Mouse (Mus musculus): Measurements from ENCODE around the gene Maats1. TPM values are rescaled to one million over a fixed set of nuclear protein-coding genes. Genes with fewer than 3 reads are reported as not detected.

Maats1 gene
- total RNA-seq, 2 experiments from 2014 or later = not detected

GRCm38 (mm10) chr16:38248331-38248961 lies 93.5 kb downstream of the Maats1 start:
- no peak for ATAC-seq (replicated peaks; ENCODE audit: poor library complexity, severe bottlenecking)

Other genes with a start within 250 kb of the Maats1 start
- gene Nr1i2, start 47.3 kb downstream of the Maats1 start, total RNA-seq (2014; fragmentation: Nextera tagmentation) = 0.26 TPM in 1 of 2 replicates, not detected in the other
- gene Nr1i2, start 47.3 kb downstream of the Maats1 start, total RNA-seq (2017) = not detected in 2 replicates
- gene Cox17, start 4.8 kb upstream of the Maats1 start, total RNA-seq (2014; fragmentation: Nextera tagmentation) = 124 and 168 TPM in 2 replicates
- gene Cox17, start 4.8 kb upstream of the Maats1 start, total RNA-seq (2017) = 185 and 260 TPM in 2 replicates
- not detected in 2 replicates for gene Gm21987, start 4.9 kb upstream of the Maats1 start, total RNA-seq (2014; fragmentation: Nextera tagmentation)
- gene Gm21987, start 4.9 kb upstream of the Maats1 start, total RNA-seq (2017) = not detected in 2 replicates
- gene Popdc2, start 20.1 kb upstream of the Maats1 start, total RNA-seq (2014; fragmentation: Nextera tagmentation) = not detected in 2 replicates
- gene Popdc2, start 20.1 kb upstream of the Maats1 start, total RNA-seq (2017) = not detected in 2 replicates
- gene Pla1a, start 91.0 kb upstream of the Maats1 start, total RNA-seq (2014; fragmentation: Nextera tagmentation) = not detected in 2 replicates
- gene Pla1a, start 91.0 kb upstream of the Maats1 start, total RNA-seq (2017) = not detected in 2 replicates
- 18.9 and 31.5 TPM in 2 replicates for gene Adprh, start 110.6 kb upstream of the Maats1 start, total RNA-seq (2014; fragmentation: Nextera tagmentation)
- 10.8 and 15.0 TPM in 2 replicates for gene Adprh, start 110.6 kb upstream of the Maats1 start, total RNA-seq (2017)
- gene Cd80, start 113.4 kb upstream of the Maats1 start, total RNA-seq (2014; fragmentation: Nextera tagmentation) = 0.21 TPM in 1 of 2 replicates, not detected in the other
- 0.52 TPM in 1 of 2 replicates, not detected in the other for gene Cd80, start 113.4 kb upstream of the Maats1 start, total RNA-seq (2017)
- 13.7 and 15.0 TPM in 2 replicates for gene Timmdc1, start 180.5 kb upstream of the Maats1 start, total RNA-seq (2014; fragmentation: Nextera tagmentation)
- 31.5 and 33.1 TPM in 2 replicates for gene Timmdc1, start 180.5 kb upstream of the Maats1 start, total RNA-seq (2017)
- gene Poglut1, start 208.1 kb upstream of the Maats1 start, total RNA-seq (2014; fragmentation: Nextera tagmentation) = 24.7 and 41.3 TPM in 2 replicates
- 19.8 and 22.6 TPM in 2 replicates for gene Poglut1, start 208.1 kb upstream of the Maats1 start, total RNA-seq (2017)
- gene Tmem39a, start 216.6 kb upstream of the Maats1 start, total RNA-seq (2014; fragmentation: Nextera tagmentation) = 58.2 and 91.5 TPM in 2 replicates
- 70.2 and 105 TPM in 2 replicates for gene Tmem39a, start 216.6 kb upstream of the Maats1 start, total RNA-seq (2017)

Data from granulocyte monocyte progenitor cell, adult 5-6 weeks (primary cell).